Mouse (Mus musculus) limb, embryonic 11.5 days (tissue): Measurements from ENCODE around the gene Neurl1a. TPM values are rescaled to one million over a fixed set of nuclear protein-coding genes. Genes with fewer than 3 reads are reported as not detected.

Experiments used
- ATAC-seq: fragments of 200-750 bp; cut with Nextera tagmentation; 2 replicates; pipeline ENCODE4 v1.8.0; 2017; ENCODE audit warnings: low read depth; ENCODE audit not compliant: insufficient number of reproducible peaks, low FRiP score, low TSS enrichment
- DNase-seq: peaks from one replicate; pipeline ENCODE4 v3.0.0-alpha.2; 2015; ENCODE audit warnings: low spot score
- H3K27ac ChIP-seq: fragments of 300-500 bp; sonication (generic); replicated peaks from 2 replicates; pipeline ENCODE4 v1.5.1; 2014; ENCODE audit warnings: low read depth, mild to moderate bottlenecking, low read length
- H3K27me3 ChIP-seq: fragments of 300-500 bp; sonication (generic); 2 replicates; pipeline ENCODE4 v1.6.1; 2014; ENCODE audit warnings: mild to moderate bottlenecking, low read length, mixed read lengths; ENCODE audit not compliant: control insufficient read depth, insufficient read depth
- H3K36me3 ChIP-seq: fragments of 300-500 bp; sonication (generic); 2 replicates; pipeline ENCODE4 v1.6.1; 2014; ENCODE audit warnings: mild to moderate bottlenecking, low read length, moderate library complexity, mixed read lengths; ENCODE audit not compliant: control insufficient read depth, insufficient read depth
- H3K4me1 ChIP-seq: fragments of 300-500 bp; sonication (generic); 2 replicates; pipeline ENCODE4 v1.6.1; 2014; ENCODE audit warnings: low read length, mixed read lengths; ENCODE audit not compliant: control insufficient read depth, insufficient read depth
- H3K4me2 ChIP-seq: fragments of 300-500 bp; sonication (generic); 2 replicates; pipeline ENCODE4 v1.6.1; 2014; ENCODE audit warnings: low read depth, mild to moderate bottlenecking, moderate library complexity; ENCODE audit not compliant: severe bottlenecking
- H3K4me3 ChIP-seq: fragments of 300-500 bp; sonication (generic); 2 replicates; pipeline ENCODE4 v1.5.1; 2014; ENCODE audit warnings: low read depth, low read length
- H3K9ac ChIP-seq: fragments of 300-500 bp; sonication (generic); 2 replicates; pipeline ENCODE4 v1.6.1; 2014; ENCODE audit warnings: mild to moderate bottlenecking, low read length
- H3K9me3 ChIP-seq: fragments of 300-500 bp; sonication (generic); 2 replicates; pipeline ENCODE4 v1.6.1; 2016; ENCODE audit warnings: low read length; ENCODE audit not compliant: control insufficient read depth
- WGBS: fragments of 180-500 bp; shearing (Covaris S2); extraction: QIAGEN DNeasy Blood & Tissue Kit; methylation state at CpG from one replicate; pipeline ENCODE4 v1.1.7; 2014; 5-methylcytosine and 5-hydroxymethylcytosine counted together
- polyA plus RNA-seq: library from polyadenylated mRNA; unstranded; fragments of >200 nt; fragmentation: Nextera tagmentation; extraction: Ambion mirVana; gene quantifications from 2 replicates; pipeline ENCODE4 v1.2.1, GENCODE M21; 2014

Neurl1a gene
- polyA plus RNA-seq, 1 experiment from 2014 or later = 5.0 TPM

DNA sequence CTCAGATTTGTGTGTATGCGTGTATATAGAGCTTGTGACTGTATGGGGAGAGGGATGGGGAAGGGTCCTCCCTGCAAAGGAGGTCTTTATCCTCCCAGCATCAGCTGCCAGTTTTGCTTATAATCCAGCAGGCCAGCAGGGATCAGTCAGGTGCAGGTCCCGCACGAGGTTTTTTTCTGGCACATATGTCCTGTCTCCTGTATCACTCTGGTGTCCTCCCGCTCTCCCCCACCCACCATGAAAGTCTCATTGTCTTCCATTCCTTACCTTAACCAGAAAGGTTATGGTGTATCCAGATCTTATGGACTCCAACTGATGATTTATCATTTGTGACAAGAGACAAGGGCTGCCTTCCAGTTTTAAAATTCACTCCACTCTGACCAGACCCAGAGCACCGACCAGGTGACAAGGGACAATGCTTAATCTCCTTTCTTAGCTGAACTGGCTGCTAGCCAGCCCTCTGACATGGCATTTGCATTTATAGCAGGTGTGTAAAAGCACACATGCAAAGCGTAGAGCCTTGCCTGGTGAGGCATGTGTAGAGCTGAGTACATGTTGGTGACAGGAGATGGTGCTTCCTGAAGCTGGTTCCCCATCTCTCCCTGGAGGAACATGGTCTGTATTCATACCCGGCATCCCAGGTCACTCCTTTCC lies 43.0 kb downstream of the Neurl1a start:
- H3K9ac ChIP-seq = no peak overlapping the region
- no peak overlapping the region for H3K4me2 ChIP-seq
- no peak overlapping the region for H3K4me3 ChIP-seq
- ATAC-seq (no peak), DNase-seq (no peak)
- no peaks in the 10 kb centered on the region for H3K36me3 ChIP-seq
- H3K4me1 ChIP-seq = no peaks in the 10 kb centered on the region
- H3K27ac ChIP-seq = no peak overlapping the region
- no peaks in the 10 kb centered on the region for H3K9me3 ChIP-seq
- 81% methylated on average over 7 of the region's 7 CpGs for WGBS
- H3K27me3 ChIP-seq = no peaks in the 10 kb centered on the region

DNA sequence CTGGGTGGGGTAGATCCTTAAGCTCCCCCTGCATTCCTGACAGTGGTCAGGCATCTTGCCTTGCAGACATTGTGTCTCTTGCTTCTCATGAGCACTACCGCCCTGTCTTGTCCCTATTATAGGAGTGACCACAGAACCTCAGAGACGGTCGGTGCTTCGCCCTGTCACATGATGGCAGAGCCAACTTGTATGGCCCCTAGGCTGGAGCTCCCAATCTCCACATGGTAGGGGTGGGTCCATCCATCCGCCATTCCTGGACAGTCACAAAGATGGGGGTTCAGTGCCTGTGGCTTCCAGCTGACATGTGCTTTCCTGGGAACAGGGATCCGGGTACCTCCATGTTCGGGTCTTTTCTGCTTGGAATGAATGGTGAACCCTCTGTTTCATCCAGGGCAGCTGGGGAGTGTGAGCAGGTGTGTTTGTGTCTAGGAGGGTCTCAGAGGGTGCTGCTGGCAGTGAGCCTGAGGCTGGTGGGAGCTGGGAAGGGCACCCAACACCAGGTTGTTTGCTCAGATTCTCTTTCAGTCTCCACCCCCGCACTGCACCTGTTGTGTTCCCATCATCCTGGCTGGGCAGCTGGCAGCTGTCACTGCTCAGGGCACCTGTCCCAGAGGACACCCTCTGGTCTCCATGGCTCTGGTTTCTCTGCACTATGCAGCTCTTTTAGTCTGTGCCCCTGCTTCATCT lies 43.7 kb downstream of the Neurl1a start:
- Histone ChIP-seq H3K4me3 (no peak overlapping the region), H3K4me2 (no peak overlapping the region), H3K36me3 (no peaks in the 10 kb centered on the region), H3K9me3 (no peaks in the 10 kb centered on the region), H3K27ac (no peak overlapping the region), H3K9ac (no peak overlapping the region), H3K27me3 (no peaks in the 10 kb centered on the region), H3K4me1 (no peaks in the 10 kb centered on the region)
- 85% methylated on average over 8 of the region's 8 CpGs for WGBS
- DNase-seq (no peak), ATAC-seq (peak; percentile 31; the same call in 1 of the 2 replicates)

GRCm38 (mm10) chr19:47222841-47223557 lies 44.4 kb downstream of the Neurl1a start:
- Histone ChIP-seq H3K27ac (no peak overlapping the region), H3K4me3 (no peak overlapping the region), H3K36me3 (no peaks in the 10 kb centered on the region), H3K4me2 (no peak overlapping the region), H3K9me3 (no peaks in the 10 kb centered on the region), H3K4me1 (no peaks in the 10 kb centered on the region), H3K9ac (no peak overlapping the region), H3K27me3 (no peaks in the 10 kb centered on the region)
- WGBS = 55% methylated on average over 15 of the region's 15 CpGs
- ATAC-seq = no peak
- DNase-seq = no peak

DNA sequence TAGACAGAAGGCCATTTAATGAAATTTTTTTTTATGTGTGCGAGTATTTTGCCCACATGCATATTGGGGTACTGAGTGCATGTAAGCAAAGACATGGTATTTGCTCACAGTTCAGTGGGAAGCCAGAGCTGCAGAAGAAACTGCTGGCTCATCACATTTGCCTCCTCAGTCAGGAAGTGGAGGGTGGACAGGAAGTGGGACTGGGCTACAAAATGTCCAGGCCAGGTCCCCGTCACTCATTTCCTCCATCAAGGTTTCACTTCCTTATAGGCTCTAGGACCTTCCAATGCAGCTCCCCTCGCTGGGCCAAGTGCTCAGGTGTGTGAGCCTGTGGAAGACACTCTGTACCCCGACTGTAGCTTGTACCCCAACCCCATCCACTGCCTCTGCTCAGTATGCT lies 46.1 kb downstream of the Neurl1a start:
- no peaks in the 10 kb centered on the region for H3K27me3 ChIP-seq
- no peak overlapping the region for H3K27ac ChIP-seq
- no peak overlapping the region for H3K4me3 ChIP-seq
- no peaks in the 10 kb centered on the region for H3K9me3 ChIP-seq
- H3K4me1 ChIP-seq = peaks cover 7% of the 10 kb centered on the region
- no peaks in the 10 kb centered on the region for H3K36me3 ChIP-seq
- WGBS = 87% methylated on average over 4 of the region's 4 CpGs
- ATAC-seq = no peak
- no peak for DNase-seq
- no peak overlapping the region for H3K4me2 ChIP-seq
- H3K9ac ChIP-seq = no peak overlapping the region

DNA sequence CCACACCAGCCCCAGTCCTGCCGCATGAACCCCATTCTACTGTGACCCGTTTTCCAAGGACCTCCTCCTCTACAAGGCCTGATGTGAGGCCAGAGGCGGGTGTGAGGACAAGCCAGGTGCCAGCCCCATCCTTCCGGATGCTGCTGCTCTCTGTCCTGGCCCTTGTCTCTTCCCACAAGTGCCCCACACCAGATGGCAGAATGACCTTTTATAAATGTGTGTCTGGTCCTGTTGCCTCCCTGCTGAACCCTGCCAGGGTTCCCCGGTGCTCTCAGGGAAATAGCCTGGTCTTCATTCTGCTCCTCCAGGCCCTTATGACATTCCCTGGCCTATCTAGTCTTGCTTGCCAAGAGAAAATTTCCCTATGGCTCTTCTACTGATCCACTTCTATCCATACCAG lies 47.2 kb downstream of the Neurl1a start:
- peaks cover 7% of the 10 kb centered on the region for H3K4me1 ChIP-seq
- H3K9ac ChIP-seq = no peak overlapping the region
- 87% methylated on average over 5 of the region's 5 CpGs for WGBS
- no peak overlapping the region for H3K4me2 ChIP-seq
- no peak overlapping the region for H3K4me3 ChIP-seq
- H3K36me3 ChIP-seq = no peaks in the 10 kb centered on the region
- H3K27ac ChIP-seq = no peak overlapping the region
- DNase-seq (no peak), ATAC-seq (no peak)
- no peaks in the 10 kb centered on the region for H3K9me3 ChIP-seq
- no peaks in the 10 kb centered on the region for H3K27me3 ChIP-seq

GRCm38 (mm10) chr19:47228725-47229252 lies 50.2 kb downstream of the Neurl1a start:
- peak; percentile 57 for DNase-seq
- Histone ChIP-seq H3K27ac (no peak overlapping the region), H3K9me3 (no peaks in the 10 kb centered on the region), H3K9ac (peak overlapping the region; percentile 54), H3K4me3 (0 out of 2 replicates have a peak overlapping the region, but pooled peaks have one; percentile 15), H3K4me2 (peak overlapping the region; percentile 44), H3K4me1 (peaks cover 7% of the 10 kb centered on the region), H3K27me3 (no peaks in the 10 kb centered on the region), H3K36me3 (no peaks in the 10 kb centered on the region)
- no peak for ATAC-seq
- WGBS = 5% methylated on average over 17 of the region's 17 CpGs

DNA sequence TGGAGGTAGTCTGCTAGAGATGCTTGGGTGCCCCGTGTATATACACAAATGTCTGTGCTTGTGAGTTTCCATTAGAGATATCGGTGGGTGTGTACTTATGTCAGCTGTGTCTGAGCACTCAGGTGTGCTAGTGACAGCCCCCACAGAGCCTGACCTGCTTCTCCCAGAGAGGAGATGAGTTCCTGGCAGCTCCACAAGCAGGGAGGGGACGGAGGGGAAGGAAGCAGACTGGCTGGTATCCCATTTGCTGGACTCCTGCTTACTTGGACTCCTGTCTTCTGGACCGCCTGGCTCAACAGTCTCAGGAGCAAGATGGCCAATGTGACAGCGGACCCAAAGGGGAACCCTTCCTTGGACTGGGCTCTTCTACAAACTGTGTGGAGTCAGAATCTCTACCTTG lies 50.8 kb downstream of the Neurl1a start:
- Histone ChIP-seq H3K4me2 (no peak overlapping the region), H3K27me3 (no peaks in the 10 kb centered on the region), H3K27ac (no peak overlapping the region), H3K9me3 (no peaks in the 10 kb centered on the region), H3K4me3 (no peak overlapping the region), H3K9ac (no peak overlapping the region), H3K36me3 (no peaks in the 10 kb centered on the region), H3K4me1 (peaks cover 7% of the 10 kb centered on the region)
- DNase-seq (no peak), ATAC-seq (no peak)
- WGBS = 84% methylated on average over 5 of the region's 5 CpGs

DNA sequence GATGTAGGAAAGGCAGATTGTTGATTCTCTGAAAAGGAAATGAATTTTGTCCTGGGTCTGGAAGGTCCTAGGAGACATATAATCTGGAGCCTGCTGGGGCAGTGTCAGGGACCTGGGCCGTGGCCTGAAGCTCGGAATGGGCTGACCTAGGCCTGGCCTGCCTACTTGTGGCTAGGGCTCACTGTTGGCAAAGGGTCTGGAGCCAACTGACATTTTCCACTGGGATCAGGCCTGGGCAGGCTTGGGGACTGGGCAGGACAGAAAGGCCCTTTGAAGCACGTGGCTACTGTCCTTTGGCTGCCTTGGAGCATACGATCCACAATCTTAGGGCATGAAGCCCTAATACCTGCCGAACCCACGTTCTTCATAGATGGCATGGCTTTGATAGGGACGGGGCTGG lies 51.5 kb downstream of the Neurl1a start:
- H3K4me1 ChIP-seq = peaks cover 7% of the 10 kb centered on the region
- 85% methylated on average over 7 of the region's 7 CpGs for WGBS

More for the DNA sequence above, 51.5 kb downstream of the Neurl1a start:
- no peak for DNase-seq
- ATAC-seq = no peak
- H3K27ac ChIP-seq = no peak overlapping the region
- H3K4me3 ChIP-seq = no peak overlapping the region
- no peak overlapping the region for H3K9ac ChIP-seq
- no peaks in the 10 kb centered on the region for H3K9me3 ChIP-seq
- no peaks in the 10 kb centered on the region for H3K27me3 ChIP-seq
- no peaks in the 10 kb centered on the region for H3K36me3 ChIP-seq
- no peak overlapping the region for H3K4me2 ChIP-seq
